In the genomic region with DNA sequence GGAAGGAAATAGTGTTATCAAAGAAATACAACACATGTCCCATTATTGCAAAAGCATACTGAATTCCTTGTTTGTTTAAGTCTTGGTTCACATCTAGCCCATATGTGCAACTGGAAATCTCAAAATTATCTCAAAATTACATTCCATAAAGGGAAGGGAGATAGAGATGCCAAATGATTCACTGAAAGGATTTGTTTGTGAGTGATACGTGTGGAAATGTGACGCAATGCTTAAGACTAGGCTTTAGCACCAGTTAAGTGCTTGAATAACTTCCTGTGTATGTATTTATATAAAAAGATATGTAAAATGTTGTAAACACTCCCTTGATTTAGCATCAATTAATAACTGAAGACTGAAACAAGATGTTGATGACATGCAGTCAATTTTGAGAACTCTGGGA, we compare ENCODE assay signal across 25 mouse cellular contexts.
"Had no signal": no experiment of that assay in that cellular context is flagged by ENCODE, and none has a peak within 500 bp of the region (broad histone marks: within the 10 kb centered on the region; RNA-seq: fewer than 3 reads in every experiment).

No protein-coding gene starts in this region.

- H3K36me3 ChIP-seq: heart, embryonic 13.5 days; heart, embryonic 15.5 days; hindbrain, embryonic 13.5 days; hindbrain, embryonic 15.5 days; limb, embryonic 10.5 days; limb, embryonic 12.5 days; liver, embryonic 13.5 days had no signal

- H3K4me3 ChIP-seq: gastrocnemius, adult 2 months; heart, adult 2 months; heart, embryonic 13.5 days; heart, embryonic 15.5 days; hindbrain, embryonic 13.5 days; hindbrain, embryonic 15.5 days; layer of hippocampus, adult 2 months; limb, embryonic 10.5 days; limb, embryonic 12.5 days; liver, embryonic 13.5 days had no signal

- ATAC-seq: hindbrain, postnatal 0 days; intestine, embryonic 16.5 days had no signal

- H3K4me2 ChIP-seq: heart, embryonic 11.5 days; heart, embryonic 13.5 days; heart, embryonic 15.5 days; hindbrain, embryonic 13.5 days; hindbrain, embryonic 15.5 days; limb, embryonic 12.5 days; liver, embryonic 11.5 days; liver, embryonic 13.5 days had no signal

- H3K27ac ChIP-seq: gastrocnemius, adult 2 months; heart, adult 2 months; heart, embryonic 13.5 days; heart, embryonic 15.5 days; hindbrain, embryonic 13.5 days; hindbrain, embryonic 15.5 days; hindbrain, postnatal 0 days; layer of hippocampus, adult 2 months; limb, embryonic 10.5 days; limb, embryonic 12.5 days; liver, embryonic 13.5 days had no signal

- DNase-seq: gastrocnemius, adult 2 months; gastrocnemius, postnatal 10 days; gastrocnemius, postnatal 25 days; heart, adult 2 months; heart, postnatal 14 days; heart, postnatal 36 days; kidney, adult 11 months; kidney, adult 8-10 months; kidney, postnatal 10 days; kidney, postnatal 25 days; kidney, postnatal 4 days; layer of hippocampus, postnatal 36 days; liver; liver, embryonic 13.5 days had no signal

- H3K4me1 ChIP-seq: heart, embryonic 13.5 days; heart, embryonic 15.5 days; hindbrain, embryonic 13.5 days; hindbrain, embryonic 15.5 days; limb, embryonic 10.5 days; limb, embryonic 12.5 days; liver, embryonic 13.5 days had no signal

- H3K9me3 ChIP-seq: heart, embryonic 13.5 days; heart, embryonic 15.5 days; hindbrain, embryonic 13.5 days; hindbrain, embryonic 15.5 days; limb, embryonic 10.5 days; limb, embryonic 12.5 days; liver, embryonic 13.5 days had no signal

- H3K9ac ChIP-seq: heart, embryonic 13.5 days; heart, embryonic 15.5 days; hindbrain, embryonic 13.5 days; hindbrain, embryonic 15.5 days; limb, embryonic 12.5 days; liver, embryonic 13.5 days had no signal

- H3K27me3 ChIP-seq: heart, embryonic 13.5 days; heart, embryonic 15.5 days; hindbrain, embryonic 13.5 days; hindbrain, embryonic 15.5 days; limb, embryonic 12.5 days; liver, embryonic 13.5 days had no signal
